Mouse (Mus musculus): Measurements from ENCODE around the gene Pikfyve.

Pikfyve gene

GRCm38 (mm10) chr1:65315022-65315407, 128.5 kb downstream of the Pikfyve start:
- no peak for DNase-seq

All from kidney, postnatal 4 days (tissue).